Mouse (Mus musculus) intestine, embryonic 15.5 days (tissue): ENCODE measurements at regions not wholly inside any gene's neighbourhood (a gene's known extent, or its start where the extent isn't known, plus 50 kb on each side); places are given as distances from the start of the nearest gene placed in this dataset.

Source experiments
- ATAC-seq: fragments of 200-750 bp; cut with Nextera tagmentation; 2 replicates; pipeline ENCODE4 v1.8.0; 2017; ENCODE audit warnings: moderate TSS enrichment, moderate library complexity
- H3K27ac ChIP-seq: fragments of 300-500 bp; sonication (generic); 2 replicates; pipeline ENCODE4 v1.5.1; 2015; ENCODE audit warnings: mild to moderate bottlenecking, inconsistent platforms
- H3K27me3 ChIP-seq: fragments of 300-500 bp; sonication (generic); replicated peaks from 2 replicates; pipeline ENCODE4 v1.6.1; 2015; ENCODE audit warnings: inconsistent platforms
- H3K36me3 ChIP-seq: fragments of 300-500 bp; sonication (generic); 2 replicates; pipeline ENCODE4 v1.6.1; 2015; ENCODE audit warnings: inconsistent platforms
- H3K4me1 ChIP-seq: fragments of 300-500 bp; sonication (generic); replicated peaks from 2 replicates; pipeline ENCODE4 v1.6.1; 2015; ENCODE audit warnings: inconsistent platforms
- H3K4me2 ChIP-seq: fragments of 300-500 bp; sonication (generic); replicated peaks from 2 replicates; pipeline ENCODE4 v1.6.1; 2015; ENCODE audit warnings: mild to moderate bottlenecking, inconsistent platforms
- H3K4me3 ChIP-seq: fragments of 300-500 bp; sonication (generic); replicated peaks from 2 replicates; pipeline ENCODE4 v1.5.1; 2015; ENCODE audit warnings: inconsistent platforms
- H3K9ac ChIP-seq: fragments of 300-500 bp; sonication (generic); 2 replicates; pipeline ENCODE4 v1.6.1; 2015; ENCODE audit warnings: inconsistent platforms
- H3K9me3 ChIP-seq: fragments of 300-500 bp; sonication (generic); 2 replicates; pipeline ENCODE4 v1.6.1; 2016; ENCODE audit warnings: inconsistent platforms
- WGBS: fragments of 180-500 bp; shearing (Covaris S2); methylation state at CpG from one replicate; pipeline ENCODE4 v1.1.7; 2015; 5-methylcytosine and 5-hydroxymethylcytosine counted together

DNA sequence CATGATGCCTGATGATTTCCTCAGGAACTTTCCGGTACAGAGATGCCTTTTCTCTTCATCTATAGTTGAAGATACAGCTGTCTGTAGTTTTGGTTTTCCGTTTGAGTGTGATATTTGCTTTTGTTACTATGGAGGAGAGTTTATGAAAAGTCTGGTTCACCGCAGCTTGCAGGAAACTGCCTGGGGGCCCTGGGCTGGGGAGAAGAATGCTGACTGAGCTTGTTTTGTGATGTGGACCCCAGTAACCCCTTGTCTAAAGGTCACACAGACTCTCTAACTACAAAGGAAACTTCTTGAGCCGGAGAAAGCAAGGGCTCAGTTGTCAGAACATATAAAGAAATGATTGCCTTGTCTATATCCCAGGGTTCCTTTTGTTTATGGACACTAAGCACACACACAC is 325.8 kb upstream of the Mki67 start:
- Histone ChIP-seq H3K36me3 (no peaks in the 10 kb centered on the region), H3K9ac (no peak overlapping the region), H3K4me3 (no peak overlapping the region), H3K4me2 (no peak overlapping the region), H3K27ac (no peak overlapping the region), H3K4me1 (peaks cover 6% of the 10 kb centered on the region), H3K27me3 (no peaks in the 10 kb centered on the region), H3K9me3 (no peaks in the 10 kb centered on the region)
- 35% methylated on average over 4 of the region's 4 CpGs for WGBS
- no peak for ATAC-seq

- no peaks in the 10 kb centered on the region for H3K9me3 ChIP-seq
- no peak overlapping the region for H3K9ac ChIP-seq
- no peaks in the 10 kb centered on the region for H3K36me3 ChIP-seq
- peak; percentile 75 for ATAC-seq
- H3K4me2 ChIP-seq = peak overlapping the region; percentile 31
- peaks cover 17% of the 10 kb centered on the region for H3K4me1 ChIP-seq
- no peak overlapping the region for H3K4me3 ChIP-seq
- H3K27me3 ChIP-seq = no peaks in the 10 kb centered on the region
- peak overlapping the region; percentile 79 for H3K27ac ChIP-seq
- 29% methylated on average over 14 of the region's 14 CpGs for WGBS
Measured at GRCm38 (mm10) chr7:136046645-136047363, 330.6 kb upstream of the Mki67 start.

DNA sequence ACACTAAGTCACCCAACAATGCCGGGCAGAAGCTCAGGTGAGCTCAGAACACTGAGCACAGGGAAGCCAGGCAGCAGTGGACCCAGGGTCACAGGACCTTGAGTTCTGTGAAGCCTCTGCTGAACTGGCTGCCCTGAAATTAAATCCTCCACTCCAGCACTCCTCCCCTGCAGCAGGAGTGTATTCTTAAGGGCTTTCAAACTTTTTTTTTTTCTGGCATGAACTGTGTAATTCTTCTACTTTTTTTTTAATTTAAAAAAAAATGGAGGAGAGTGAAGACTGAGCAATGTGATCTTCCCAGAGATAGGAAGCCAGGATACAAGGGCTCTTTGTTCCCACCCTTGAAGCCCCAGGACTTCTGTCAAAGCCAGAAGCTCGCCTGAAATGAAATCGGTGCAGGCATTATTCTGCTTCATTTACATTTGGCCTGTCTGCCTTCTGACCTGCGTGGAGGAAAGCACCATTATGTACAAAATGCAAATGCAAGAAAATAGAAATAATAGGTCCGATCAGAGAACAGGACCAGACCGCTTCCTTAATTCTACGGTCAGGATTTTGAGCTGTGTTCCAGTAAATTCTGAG is 331.3 kb upstream of the Mki67 start:
- Histone ChIP-seq H3K36me3 (no peaks in the 10 kb centered on the region), H3K4me3 (no peak overlapping the region), H3K9ac (no peak overlapping the region), H3K27me3 (no peaks in the 10 kb centered on the region), H3K27ac (peak overlapping the region; percentile 79), H3K9me3 (no peaks in the 10 kb centered on the region), H3K4me2 (0 out of 2 replicates have a peak overlapping the region, but pooled peaks have one; percentile 11), H3K4me1 (peaks cover 17% of the 10 kb centered on the region)
- 39% methylated on average over 7 of the region's 7 CpGs for WGBS
- ATAC-seq = 0 out of 2 replicates have a peak, but pooled peaks have one; percentile 43

- H3K9ac ChIP-seq = no peak overlapping the region
- H3K4me1 ChIP-seq = peaks cover 17% of the 10 kb centered on the region
- H3K4me2 ChIP-seq = no peak overlapping the region
- no peaks in the 10 kb centered on the region for H3K9me3 ChIP-seq
- H3K4me3 ChIP-seq = no peak overlapping the region
- H3K27me3 ChIP-seq = no peaks in the 10 kb centered on the region
- no peaks in the 10 kb centered on the region for H3K36me3 ChIP-seq
- H3K27ac ChIP-seq = no peak overlapping the region
- no peak for ATAC-seq
- WGBS = 50% methylated on average over 7 of the region's 8 CpGs
Measured at GRCm38 (mm10) chr7:136048925-136049586, 332.9 kb upstream of the Mki67 start.

GRCm38 (mm10) chr7:136049587-136049930 is 333.4 kb upstream of the Mki67 start:
- WGBS = 70% methylated on average over 4 of the region's 4 CpGs

DNA sequence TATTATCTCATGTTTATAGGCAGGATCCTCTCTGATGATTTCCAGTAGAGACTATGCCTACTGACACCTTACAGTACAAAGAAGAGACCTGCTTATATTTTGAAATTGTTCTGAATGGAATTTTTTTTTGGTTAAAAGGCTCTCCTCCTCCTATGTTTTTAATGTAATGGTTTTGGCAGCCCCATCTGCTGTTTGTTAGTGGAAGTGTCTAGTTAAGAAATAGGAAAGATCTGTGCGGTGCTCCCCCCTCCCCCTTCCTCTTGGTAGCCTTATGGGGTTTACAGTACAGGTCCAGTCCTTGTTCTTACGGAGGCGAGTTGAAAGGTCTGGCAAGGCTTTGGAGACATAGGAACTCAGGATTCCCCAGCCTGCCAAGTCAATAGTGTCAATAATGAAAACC is 334.0 kb upstream of the Mki67 start:
- Histone ChIP-seq H3K27ac (no peak overlapping the region), H3K36me3 (no peaks in the 10 kb centered on the region), H3K4me1 (peaks cover 17% of the 10 kb centered on the region), H3K4me2 (no peak overlapping the region), H3K9me3 (no peaks in the 10 kb centered on the region), H3K27me3 (no peaks in the 10 kb centered on the region), H3K4me3 (no peak overlapping the region), H3K9ac (no peak overlapping the region)
- WGBS = 67% methylated on average over 3 of the region's 3 CpGs
- no peak for ATAC-seq

More at GRCm38 (mm10) chr7:136049587-136049930, 333.4 kb upstream of the Mki67 start:
- no peak for ATAC-seq
- Histone ChIP-seq H3K9me3 (no peaks in the 10 kb centered on the region), H3K9ac (no peak overlapping the region), H3K4me1 (peaks cover 17% of the 10 kb centered on the region), H3K27ac (no peak overlapping the region), H3K27me3 (no peaks in the 10 kb centered on the region), H3K4me3 (no peak overlapping the region), H3K36me3 (no peaks in the 10 kb centered on the region), H3K4me2 (no peak overlapping the region)

GRCm38 (mm10) chr7:136056876-136057484 is 340.8 kb upstream of the Mki67 start:
- H3K9me3 ChIP-seq = no peaks in the 10 kb centered on the region

DNA sequence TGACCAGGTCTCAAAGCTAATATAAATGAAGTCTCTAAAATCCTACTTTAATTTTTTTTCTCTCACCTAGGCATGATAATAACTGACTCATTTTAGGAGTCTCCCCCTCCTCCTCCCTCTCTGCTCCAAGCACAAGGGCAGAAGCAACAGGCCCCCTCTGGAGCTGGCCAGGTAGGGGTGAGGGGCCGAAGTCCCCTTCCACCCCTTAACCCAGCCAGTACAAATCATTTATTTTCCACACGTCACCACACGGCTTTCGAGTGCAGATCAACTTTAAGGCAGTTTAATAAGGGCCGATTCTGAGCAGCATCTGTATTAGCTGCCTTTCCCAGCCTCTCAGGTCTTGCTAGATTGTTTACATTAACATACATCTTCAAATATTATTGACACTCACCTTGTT is 342.2 kb upstream of the Mki67 start:
- Histone ChIP-seq H3K4me2 (no peak overlapping the region), H3K27me3 (no peaks in the 10 kb centered on the region), H3K36me3 (no peaks in the 10 kb centered on the region), H3K4me1 (peaks cover 5% of the 10 kb centered on the region), H3K4me3 (no peak overlapping the region), H3K27ac (no peak overlapping the region), H3K9ac (no peak overlapping the region), H3K9me3 (no peaks in the 10 kb centered on the region)
- WGBS = 37% methylated on average over 5 of the region's 5 CpGs
- no peak for ATAC-seq

More at GRCm38 (mm10) chr7:136056876-136057484, 340.8 kb upstream of the Mki67 start:
- H3K4me1 ChIP-seq = peaks cover 5% of the 10 kb centered on the region
- H3K36me3 ChIP-seq = no peaks in the 10 kb centered on the region
- H3K27me3 ChIP-seq = no peaks in the 10 kb centered on the region
- H3K4me3 ChIP-seq = no peak overlapping the region
- no peak overlapping the region for H3K9ac ChIP-seq
- H3K4me2 ChIP-seq = no peak overlapping the region
- no peak overlapping the region for H3K27ac ChIP-seq
- no peak for ATAC-seq
- WGBS = 40% methylated on average over 16 of the region's 16 CpGs

GRCm38 (mm10) chr7:136058751-136059681 is 342.9 kb upstream of the Mki67 start:
- no peak overlapping the region for H3K4me2 ChIP-seq
- WGBS = 50% methylated on average over 14 of the region's 14 CpGs
- no peak for ATAC-seq

DNA sequence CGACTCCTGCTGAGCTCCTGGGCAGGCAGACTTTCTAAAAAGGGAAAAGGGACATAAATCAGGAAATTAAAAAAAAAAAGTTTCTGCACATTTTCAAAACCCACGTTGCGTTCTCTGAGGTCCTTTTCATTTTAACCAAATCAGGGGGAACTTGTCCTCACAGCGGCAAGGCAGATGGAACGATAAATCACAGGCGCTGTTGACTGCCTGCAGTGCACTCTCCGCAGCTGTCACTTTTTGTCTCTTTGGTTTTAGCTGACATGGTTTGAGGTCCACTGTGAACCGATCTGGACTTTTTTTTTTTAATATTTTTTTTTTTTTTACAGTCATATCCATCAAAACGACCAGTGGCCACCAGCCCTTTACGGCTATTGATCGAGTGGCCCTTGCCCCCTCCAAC is 343.7 kb upstream of the Mki67 start:
- Histone ChIP-seq H3K9ac (no peak overlapping the region), H3K9me3 (no peaks in the 10 kb centered on the region), H3K27ac (0 out of 2 replicates have a peak overlapping the region, but pooled peaks have one; percentile 14), H3K4me3 (no peak overlapping the region), H3K4me2 (no peak overlapping the region), H3K4me1 (peaks cover 5% of the 10 kb centered on the region), H3K36me3 (no peaks in the 10 kb centered on the region), H3K27me3 (no peaks in the 10 kb centered on the region)
- WGBS = 35% methylated on average over 11 of the region's 11 CpGs
- no peak for ATAC-seq

More at GRCm38 (mm10) chr7:136058751-136059681, 342.9 kb upstream of the Mki67 start:
- H3K9ac ChIP-seq = no peak overlapping the region
- no peaks in the 10 kb centered on the region for H3K36me3 ChIP-seq
- no peak overlapping the region for H3K27ac ChIP-seq
- peaks cover 5% of the 10 kb centered on the region for H3K4me1 ChIP-seq
- no peaks in the 10 kb centered on the region for H3K27me3 ChIP-seq
- no peaks in the 10 kb centered on the region for H3K9me3 ChIP-seq
- H3K4me3 ChIP-seq = no peak overlapping the region

DNA sequence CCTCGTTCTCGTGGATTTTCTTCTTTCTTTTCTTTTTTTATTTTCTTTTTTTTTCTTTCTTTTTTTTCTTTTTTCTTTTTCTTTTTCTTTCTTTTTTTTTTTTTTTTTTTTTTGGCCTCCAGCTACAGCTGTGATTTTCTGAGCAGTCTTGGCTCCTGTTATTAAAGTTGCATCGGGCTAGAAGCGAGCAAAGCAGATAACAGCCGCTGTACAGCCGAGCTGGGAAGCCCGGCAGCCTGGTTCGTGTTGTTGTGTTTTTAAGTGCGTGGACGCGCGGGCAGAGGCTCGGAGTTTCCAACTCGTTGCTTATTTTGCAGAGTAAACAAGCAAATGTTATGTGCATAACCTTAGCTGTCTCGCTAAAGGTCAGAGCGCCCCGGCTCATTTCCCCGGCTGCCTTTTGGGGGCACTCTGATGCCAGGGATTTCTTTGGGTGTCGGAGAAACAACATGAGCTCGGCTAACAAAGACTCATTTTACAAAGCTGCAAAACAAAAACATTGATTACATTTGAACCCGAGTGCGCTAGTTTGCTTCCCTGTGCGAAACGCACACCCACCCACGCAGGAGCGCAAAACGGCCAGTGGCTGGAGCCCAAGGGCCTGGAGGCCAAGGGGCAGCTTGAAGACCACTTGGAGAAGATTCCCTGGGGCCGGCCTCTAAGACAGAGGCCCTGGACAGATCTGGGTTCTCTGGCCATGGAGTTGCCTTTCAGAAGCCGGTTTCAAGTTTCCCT is 344.3 kb upstream of the Mki67 start:
- H3K27ac ChIP-seq = no peak overlapping the region; the same call in 1 of the 2 replicates
- H3K9ac ChIP-seq = peak overlapping the region; percentile 24; the same call in 1 of the 2 replicates

More for the DNA sequence above, 344.3 kb upstream of the Mki67 start:
- WGBS = 10% methylated on average over 29 of the region's 29 CpGs
- H3K27me3 ChIP-seq = no peaks in the 10 kb centered on the region
- H3K4me2 ChIP-seq = peak overlapping the region; percentile 62
- H3K36me3 ChIP-seq = no peaks in the 10 kb centered on the region
- peak; percentile 36; the same call in 1 of the 2 replicates for ATAC-seq
- H3K9me3 ChIP-seq = no peaks in the 10 kb centered on the region
- peak overlapping the region; percentile 30 for H3K4me3 ChIP-seq
- H3K4me1 ChIP-seq = peaks cover 5% of the 10 kb centered on the region
